Mouse (Mus musculus) megakaryocyte, embryonic 14.5 days (primary cell): ENCODE data around the gene Vangl1.

Experiments
- FLI1 ChIP-seq: IDR thresholded peaks from 2 replicates; pipeline ENCODE4 v1.6.1; 2012; ENCODE audit warnings: low read length, inconsistent platforms, mixed read lengths
- GATA1 ChIP-seq: IDR thresholded peaks from 3 replicates; pipeline ENCODE4 v1.6.1; 2012; ENCODE audit warnings: mixed read lengths, low read length, inconsistent platforms, borderline replicate concordance

GRCm38 (mm10) chr3:102182601-102183000 is 21.9 kb downstream of the Vangl1 start:
- TF ChIP-seq GATA1 (no peak), FLI1 (no peak)
